Mouse (Mus musculus): ENCODE measurements around the gene Lsamp.

Lsamp gene

DNA sequence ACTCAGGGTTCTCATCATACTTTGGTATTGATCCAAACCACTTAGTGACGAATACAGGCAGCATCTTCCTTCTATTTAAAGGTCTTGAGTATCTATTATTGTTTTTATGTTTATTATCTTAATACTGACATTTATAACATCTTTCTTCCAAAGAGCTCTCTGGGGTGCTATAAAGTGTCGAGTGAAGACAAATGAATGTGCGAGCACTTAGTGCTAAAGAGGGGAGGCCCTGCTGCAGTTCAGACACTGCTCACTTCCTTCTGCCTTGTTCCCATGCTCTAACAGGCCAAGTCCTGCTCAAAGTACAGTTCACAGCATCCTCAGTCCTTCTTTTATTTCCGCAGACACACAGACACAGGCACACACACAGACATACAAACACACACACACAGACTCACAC is 1537.4 kb downstream of the Lsamp start:
- DNase-seq (ENCODE audit: extremely low read depth, low read depth, low spot score), result no peak

DNA sequence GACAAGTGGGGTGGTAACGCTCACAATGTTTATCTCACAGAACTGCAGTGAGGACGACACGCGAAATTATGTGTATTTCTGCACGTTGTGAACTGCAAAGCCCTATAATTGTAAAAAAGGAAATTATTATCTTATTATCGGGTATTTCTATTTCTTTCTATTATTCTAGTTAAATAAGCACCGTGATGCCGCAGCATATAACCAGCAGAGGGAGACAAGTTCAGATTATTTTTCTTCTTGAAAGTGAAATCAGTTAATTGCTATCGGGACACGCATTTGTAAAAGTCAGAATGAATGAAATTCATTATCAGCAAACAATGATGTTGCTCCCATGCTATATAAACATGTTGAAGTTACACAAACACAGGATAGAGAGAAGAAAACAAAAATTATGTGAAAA is 1540.1 kb downstream of the Lsamp start:
- no peak for DNase-seq (ENCODE audit: extremely low read depth, low read depth, low spot score)

GRCm38 (mm10) chr16:41532661-41533551 is 1548.7 kb downstream of the Lsamp start:
- DNase-seq (ENCODE audit: extremely low read depth, low read depth, low spot score), result no peak

- DNase-seq (ENCODE audit: extremely low read depth, low read depth, low spot score), result no peak
Observed at GRCm38 (mm10) chr16:41533686-41534085, 1549.5 kb downstream of the Lsamp start.

GRCm38 (mm10) chr16:41535806-41536205 is 1551.6 kb downstream of the Lsamp start:
- DNase-seq (ENCODE audit: extremely low read depth, low read depth, low spot score), result no peak

GRCm38 (mm10) chr16:41542641-41543040 is 1558.5 kb downstream of the Lsamp start:
- no peak for DNase-seq (ENCODE audit: extremely low read depth, low read depth, low spot score)

GRCm38 (mm10) chr16:41551164-41551563 is 1567.0 kb downstream of the Lsamp start:
- no peak for DNase-seq (ENCODE audit: extremely low read depth, low read depth, low spot score)

- DNase-seq (ENCODE audit: extremely low read depth, low read depth, low spot score), result no peak
Observed at GRCm38 (mm10) chr16:41551851-41552262, 1567.7 kb downstream of the Lsamp start.

GRCm38 (mm10) chr16:41557104-41557503 is 1572.9 kb downstream of the Lsamp start:
- no peak for DNase-seq (ENCODE audit: extremely low read depth, low read depth, low spot score)

GRCm38 (mm10) chr16:41565233-41565632 is 1581.1 kb downstream of the Lsamp start:
- DNase-seq (ENCODE audit: extremely low read depth, low read depth, low spot score), result no peak

- no peak for DNase-seq (ENCODE audit: extremely low read depth, low read depth, low spot score)
Observed at GRCm38 (mm10) chr16:41588675-41589301, 1604.6 kb downstream of the Lsamp start.

DNA sequence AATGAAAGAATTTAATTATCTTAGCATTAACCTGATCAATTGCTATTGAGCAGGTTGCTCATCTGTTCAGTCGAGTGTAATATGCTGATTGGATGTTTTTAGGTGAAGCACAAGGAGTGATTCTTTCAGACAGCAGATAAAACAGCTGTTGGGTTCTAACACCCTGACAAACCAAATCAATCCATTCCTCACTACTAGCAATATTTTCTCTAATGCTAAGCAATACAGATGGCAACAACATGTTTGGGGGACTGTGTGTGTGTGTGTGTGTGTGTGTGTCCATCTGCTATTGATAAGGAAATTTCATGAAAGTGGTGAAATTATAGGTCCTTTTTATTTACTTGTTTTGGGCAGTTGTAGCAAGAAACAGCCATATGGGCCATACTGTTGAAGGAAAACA is 1628.1 kb downstream of the Lsamp start:
- no peak for DNase-seq (ENCODE audit: extremely low read depth, low read depth, low spot score)

GRCm38 (mm10) chr16:41623871-41624270 is 1639.7 kb downstream of the Lsamp start:
- DNase-seq (ENCODE audit: extremely low read depth, low read depth, low spot score), result no peak

DNA sequence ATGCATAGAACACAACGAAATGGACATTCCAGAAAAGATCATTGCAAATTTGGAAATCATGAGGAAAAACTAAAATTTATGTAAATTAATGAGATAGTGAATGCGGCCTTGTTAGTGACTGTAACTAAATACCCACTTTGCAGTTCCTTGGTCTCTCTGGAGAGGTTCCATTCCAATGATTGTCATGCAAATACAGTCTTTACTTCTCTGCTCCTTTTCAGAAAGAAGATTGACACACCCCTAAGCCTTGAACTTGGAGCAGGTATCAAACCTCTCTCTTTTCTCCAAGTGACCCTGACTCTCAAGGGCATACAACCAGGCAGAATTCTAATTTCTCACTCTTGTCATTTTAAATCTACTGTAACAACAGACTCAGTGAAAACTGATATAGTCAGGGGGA is 1649.7 kb downstream of the Lsamp start:
- DNase-seq (ENCODE audit: extremely low read depth, low read depth, low spot score), result no peak

- DNase-seq (ENCODE audit: extremely low read depth, low read depth, low spot score), result no peak
Observed at GRCm38 (mm10) chr16:41640876-41641275, 1656.7 kb downstream of the Lsamp start.

- no peak for DNase-seq (ENCODE audit: extremely low read depth, low read depth, low spot score)
Observed at GRCm38 (mm10) chr16:41653261-41653660, 1669.1 kb downstream of the Lsamp start.

- no peak for DNase-seq (ENCODE audit: extremely low read depth, low read depth, low spot score)
Observed at GRCm38 (mm10) chr16:41674316-41675038, 1690.3 kb downstream of the Lsamp start.

DNA sequence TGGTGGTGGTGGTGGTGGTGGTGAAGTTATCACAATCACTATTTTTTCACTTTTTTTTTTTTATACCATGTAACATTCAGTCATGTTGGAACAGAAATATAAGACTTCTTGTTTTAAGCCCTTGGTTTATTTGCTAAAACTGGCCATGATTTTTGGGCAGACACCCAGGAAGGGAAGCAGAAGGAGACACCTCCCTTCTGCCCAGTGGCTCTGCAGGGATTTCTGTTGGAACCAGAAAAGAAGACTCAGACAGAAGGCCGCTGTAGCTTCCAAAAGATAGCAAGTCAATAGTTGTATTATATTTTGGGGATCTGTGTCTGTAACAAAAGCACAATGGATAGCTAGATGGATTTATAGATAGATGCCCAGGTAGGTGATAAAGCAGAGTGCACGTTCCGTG is 1691.6 kb downstream of the Lsamp start:
- DNase-seq (ENCODE audit: extremely low read depth, low read depth, low spot score), result no peak

GRCm38 (mm10) chr16:41692435-41692834 is 1708.3 kb downstream of the Lsamp start:
- no peak for DNase-seq (ENCODE audit: extremely low read depth, low read depth, low spot score)

DNA sequence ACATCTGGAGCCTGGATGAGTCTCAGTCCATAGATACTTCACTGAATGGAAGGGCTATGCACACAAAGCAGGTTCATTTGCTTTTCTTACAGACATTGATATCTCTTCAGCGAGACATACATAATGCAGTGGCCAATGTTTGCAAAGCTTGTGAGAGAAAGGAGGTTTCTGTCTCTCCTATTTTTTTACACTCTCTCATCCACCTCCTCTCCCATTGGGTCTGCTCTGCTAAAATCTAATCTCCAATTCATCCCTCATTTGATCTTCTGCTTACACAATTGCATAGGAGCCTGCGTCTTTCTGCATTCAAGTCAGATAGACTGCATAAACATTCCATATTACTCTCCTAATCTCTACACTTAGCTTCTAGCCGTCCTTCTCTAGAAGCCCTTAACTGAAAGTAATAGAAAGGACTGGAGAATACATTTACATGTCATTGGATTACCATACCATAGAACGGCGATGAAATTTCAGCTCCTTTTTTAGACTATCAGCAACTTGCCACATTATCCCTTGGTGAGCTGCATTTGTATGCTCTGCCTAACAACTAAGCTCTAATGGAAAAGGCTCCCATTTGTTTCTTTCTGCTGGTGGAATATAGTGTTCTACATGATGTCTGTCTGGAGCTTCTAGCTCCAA is 1717.7 kb downstream of the Lsamp start:
- no peak for DNase-seq (ENCODE audit: extremely low read depth, low read depth, low spot score)

DNA sequence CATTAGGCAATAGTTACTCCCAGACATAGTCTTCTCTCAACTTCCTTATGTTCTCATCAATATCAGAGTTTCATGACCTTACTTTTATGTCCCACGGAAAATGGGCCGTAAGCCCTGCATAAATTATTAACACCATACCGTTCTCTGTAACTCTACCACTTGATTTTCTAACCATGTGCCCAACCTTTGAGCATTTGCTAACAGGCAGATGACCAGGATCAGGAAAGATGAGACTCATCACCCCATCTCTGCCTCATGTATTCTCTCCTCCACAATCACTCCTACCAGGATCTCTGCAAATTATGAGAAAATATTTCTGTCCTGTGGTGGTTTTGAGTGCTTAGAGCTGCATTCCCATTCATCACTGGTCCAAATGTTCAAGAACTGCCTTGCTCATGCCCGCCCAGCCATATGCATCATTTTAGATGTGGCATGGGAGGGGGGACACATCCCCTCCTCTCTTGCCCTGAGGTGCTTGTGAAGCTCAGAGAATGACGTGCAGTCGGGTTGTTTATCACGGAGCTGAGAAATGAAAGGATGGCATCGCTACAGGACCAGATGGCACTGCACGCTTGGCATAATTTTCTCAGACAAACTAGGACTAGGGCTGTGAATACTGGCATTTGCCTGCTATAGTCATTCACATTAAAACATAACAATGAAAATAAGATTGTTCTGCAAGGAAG is 1744.9 kb downstream of the Lsamp start:
- DNase-seq (ENCODE audit: extremely low read depth, low read depth, low spot score), result no peak
